Mouse (Mus musculus) MEL (cell line): ENCODE data around the gene Hsf5. TPM values are rescaled to one million over a fixed set of nuclear protein-coding genes. Genes with fewer than 3 reads are reported as not detected.
A peak's percentile ranks its signal among the peaks of the same experiment; 100 is the strongest.

Source experiments
- DNase-seq: peaks from one replicate; pipeline ENCODE4 v3.0.0; 2011; ENCODE audit warnings: low read depth, low spot score
- H3K27ac ChIP-seq: 2 replicates; pipeline ENCODE4 v1.5.1; 2012; ENCODE audit warnings: low read depth, mild to moderate bottlenecking, control low read depth, low read length, moderate library complexity; ENCODE audit not compliant: control insufficient read depth
- H3K27me3 ChIP-seq, 2 experiments: fragments of 150-350 bp in 1 of 2; sonication (generic) in 1 of 2; 2 replicates each; pipeline ENCODE4 v1.6.1; 2012; ENCODE audit warnings: low read length in 2 of 2, mild to moderate bottlenecking in 2 of 2, improper control_type of control experiment in 1 of 2, moderate library complexity in 1 of 2; ENCODE audit not compliant: insufficient read depth in 2 of 2, control insufficient read depth in 1 of 2
- H3K36me3 ChIP-seq, 2 experiments: 2 replicates each; pipeline ENCODE4 v1.6.1; 2012 to 2014; ENCODE audit warnings: low read length in 2 of 2, improper control_type of control experiment in 1 of 2, inconsistent platforms in 1 of 2, mild to moderate bottlenecking in 1 of 2; ENCODE audit not compliant: insufficient read depth in 2 of 2, control insufficient read depth in 1 of 2
- H3K4me1 ChIP-seq, 2 experiments: fragments of 150-350 bp in 1 of 2; sonication (generic) in 1 of 2; 2 replicates each; pipeline ENCODE4 v1.6.1; 2012; ENCODE audit warnings: low read length in 2 of 2, improper control_type of control experiment in 1 of 2, mild to moderate bottlenecking in 1 of 2; ENCODE audit not compliant: insufficient read depth in 2 of 2, control insufficient read depth in 1 of 2
- H3K4me3 ChIP-seq, 2 experiments: fragments of 150-350 bp in 1 of 2; sonication (generic) in 1 of 2; 2 replicates each; pipeline ENCODE4 v1.5.1; 2012; ENCODE audit warnings: low read depth in 2 of 2, low read length in 2 of 2, mild to moderate bottlenecking in 2 of 2, moderate library complexity in 2 of 2, control low read depth in 1 of 2, improper control_type of control experiment in 1 of 2; ENCODE audit not compliant: control insufficient read depth in 1 of 2, insufficient read depth in 1 of 2
- H3K79me2 ChIP-seq: 2 replicates; pipeline ENCODE4 v1.6.1; 2012; ENCODE audit warnings: mild to moderate bottlenecking, low read length, moderate library complexity; ENCODE audit not compliant: control insufficient read depth, poor library complexity, insufficient read depth
- H3K9ac ChIP-seq: 2 replicates; pipeline ENCODE4 v1.6.1; 2012; ENCODE audit warnings: low read depth, mild to moderate bottlenecking, control low read depth, low read length, moderate library complexity; ENCODE audit not compliant: control insufficient read depth, poor library complexity, severe bottlenecking
- H3K9me3 ChIP-seq: fragments of 150-350 bp; sonication (generic); replicated peaks from 2 replicates; pipeline ENCODE4 v1.6.1; 2012; ENCODE audit warnings: mild to moderate bottlenecking, low read length, improper control_type of control experiment, moderate library complexity; ENCODE audit not compliant: insufficient read depth
- CHD1 ChIP-seq: IDR thresholded peaks from 2 replicates; pipeline ENCODE4 v1.6.1; 2012; ENCODE audit warnings: low read depth, mild to moderate bottlenecking, inconsistent platforms, low read length, improper control_type of control experiment
- CHD2 ChIP-seq: IDR thresholded peaks from 2 replicates; pipeline ENCODE4 v1.6.1; 2011; ENCODE audit warnings: low read length, improper control_type of control experiment
- E2F4 ChIP-seq: IDR thresholded peaks from 2 replicates; pipeline ENCODE4 v1.6.1; 2011; ENCODE audit warnings: low read depth, low read length, improper control_type of control experiment, borderline replicate concordance
- EP300 ChIP-seq, 2 experiments: IDR thresholded peaks; 2 replicates each; pipeline ENCODE4 v1.6.1; 2011; ENCODE audit warnings: improper control_type of control experiment in 2 of 2, low read length in 2 of 2, low read depth in 1 of 2, mild to moderate bottlenecking in 1 of 2
- ETS1 ChIP-seq: IDR thresholded peaks from 2 replicates; pipeline ENCODE4 v1.6.1; 2012; ENCODE audit warnings: low read depth, mild to moderate bottlenecking, inconsistent platforms, low read length, improper control_type of control experiment, moderate library complexity
- GABPA ChIP-seq: IDR thresholded peaks from 2 replicates; pipeline ENCODE4 v1.6.1; 2012; ENCODE audit warnings: low read depth, mild to moderate bottlenecking, inconsistent platforms, low read length, improper control_type of control experiment, moderate library complexity
- HCFC1 ChIP-seq: IDR thresholded peaks from 2 replicates; pipeline ENCODE4 v1.6.1; 2012; ENCODE audit warnings: low read depth, mild to moderate bottlenecking, inconsistent platforms, low read length, improper control_type of control experiment, moderate library complexity
- KAT2A ChIP-seq: conservative IDR thresholded peaks from 2 replicates; pipeline ENCODE4 v1.6.1; 2012; ENCODE audit warnings: low read depth, low read length, improper control_type of control experiment, inconsistent platforms
- MAFK ChIP-seq: IDR thresholded peaks from 2 replicates; pipeline ENCODE4 v1.6.1; 2011; ENCODE audit warnings: low read depth, mild to moderate bottlenecking, low read length, improper control_type of control experiment, borderline replicate concordance
- MEF2A ChIP-seq: IDR thresholded peaks from 2 replicates; pipeline ENCODE4 v1.6.1; 2014; ENCODE audit warnings: low read depth, mild to moderate bottlenecking, inconsistent platforms, low read length, improper control_type of control experiment; ENCODE audit not compliant: poor library complexity, insufficient replicate concordance, severe bottlenecking; ENCODE audit errors: extremely low read depth
- MXI1 ChIP-seq: IDR thresholded peaks from 2 replicates; pipeline ENCODE4 v1.6.1; 2011; ENCODE audit warnings: mild to moderate bottlenecking, low read depth, low read length, improper control_type of control experiment
- MYB ChIP-seq: IDR thresholded peaks from 2 replicates; pipeline ENCODE4 v1.6.1; 2011; ENCODE audit warnings: mild to moderate bottlenecking, low read depth, low read length, improper control_type of control experiment
- NELFE ChIP-seq: IDR thresholded peaks from 2 replicates; pipeline ENCODE4 v1.6.1; 2011; ENCODE audit warnings: low read depth, low read length, improper control_type of control experiment
- NRF1 ChIP-seq: IDR thresholded peaks from 2 replicates; pipeline ENCODE4 v1.6.1; 2014; ENCODE audit warnings: low read depth, mild to moderate bottlenecking, inconsistent platforms, low read length, improper control_type of control experiment, moderate library complexity; ENCODE audit not compliant: poor library complexity, insufficient read depth, severe bottlenecking
- RCOR1 ChIP-seq: IDR thresholded peaks from 2 replicates; pipeline ENCODE4 v1.6.1; 2012; ENCODE audit warnings: low read depth, mild to moderate bottlenecking, inconsistent platforms, low read length, improper control_type of control experiment
- SMC3 ChIP-seq: IDR thresholded peaks from 2 replicates; pipeline ENCODE4 v1.6.1; 2011; ENCODE audit warnings: low read depth, low read length, improper control_type of control experiment
- TAL1 ChIP-seq: IDR thresholded peaks from 2 replicates; pipeline ENCODE4 v1.6.1; 2012; ENCODE audit warnings: mild to moderate bottlenecking, inconsistent platforms, low read length, moderate library complexity, mixed read lengths
- TBP ChIP-seq: IDR thresholded peaks from 2 replicates; pipeline ENCODE4 v1.8.0; 2011; ENCODE audit warnings: low read depth, low read length, improper control_type of control experiment
- USF2 ChIP-seq, 2 experiments: IDR thresholded peaks; 2 replicates each; pipeline ENCODE4 v1.6.1; 2011 to 2012; ENCODE audit warnings: improper control_type of control experiment in 2 of 2, low read length in 2 of 2, borderline replicate concordance in 1 of 2, inconsistent platforms in 1 of 2, low read depth in 1 of 2, mild to moderate bottlenecking in 1 of 2; ENCODE audit not compliant: insufficient read depth in 1 of 2
- ZMIZ1 ChIP-seq: IDR thresholded peaks from 2 replicates; pipeline ENCODE4 v1.6.1; 2012; ENCODE audit warnings: low read depth, mild to moderate bottlenecking, inconsistent platforms, low read length, improper control_type of control experiment, moderate library complexity
- polyA plus RNA-seq, 2 experiments: library from polyadenylated mRNA; stranded (reverse) in 1 of 2; unstranded in 1 of 2; fragments of >175 nt in 1 of 2; fragments of >200 nt in 1 of 2; gene quantifications; 2 replicates each; pipeline versions ENCODE4 v1.2.1 to v1.2.4; 2012; ENCODE audit warnings: low replicate concordance in 2 of 2, low read depth in 1 of 2; ENCODE audit not compliant: insufficient read length in 2 of 2, insufficient read depth in 1 of 2, missing spikeins in 1 of 2
- total RNA-seq: library from RNA; depleted of rRNA; stranded (reverse); fragments of 300-350 nt; gene quantifications from 2 replicates; pipeline ENCODE4 v1.2.3, GENCODE M21; 2012

Hsf5 gene
- total and polyA plus RNA-seq, 3 experiments, result 0.03 TPM; not detected in 2

DNA sequence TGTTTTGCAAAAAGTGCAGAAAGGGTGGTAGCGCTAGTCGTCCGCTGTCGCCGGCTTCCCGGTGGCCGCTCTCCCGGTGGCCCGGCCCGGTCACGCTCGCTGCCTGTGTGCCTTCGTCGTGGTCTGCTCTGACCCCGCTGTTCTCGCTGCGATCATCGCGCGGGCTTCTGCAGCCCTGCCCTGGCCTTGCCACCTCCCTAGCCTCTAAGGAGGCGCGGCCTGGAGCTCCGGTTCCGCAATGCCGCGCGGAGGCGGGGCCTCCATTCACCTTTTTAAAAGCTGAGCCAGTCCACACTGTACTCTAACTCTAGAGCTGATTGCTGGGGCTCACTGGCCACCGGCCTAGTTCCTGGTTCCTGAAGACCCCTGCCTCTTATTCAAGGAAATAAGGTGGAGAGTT is 22.2 kb downstream of the Hsf5 start (continued):
- no peak; the same call in 1 of the 2 replicates for TF ChIP-seq SMC3
- TF ChIP-seq MAFK, result no peak
- TF ChIP-seq TAL1, result no peak
- TF ChIP-seq MXI1, result no peak
- no peak for TF ChIP-seq NRF1
- TF ChIP-seq NELFE, result peak; percentile 83
- TF ChIP-seq CHD1, result no peak
- peak; percentile 68; the same call in 1 of the 2 replicates for TF ChIP-seq TBP
- no peak for TF ChIP-seq MYB
- TF ChIP-seq GABPA, result no peak
- no peak for TF ChIP-seq USF2 (IDR thresholded peaks at IDR 0.05; ENCODE audit: borderline replicate concordance in 1 of 2, insufficient read depth in 1 of 2, low read depth in 1 of 2, low read length in 2 of 2)
- TF ChIP-seq, all 39 proteins: peak for 9

DNA sequence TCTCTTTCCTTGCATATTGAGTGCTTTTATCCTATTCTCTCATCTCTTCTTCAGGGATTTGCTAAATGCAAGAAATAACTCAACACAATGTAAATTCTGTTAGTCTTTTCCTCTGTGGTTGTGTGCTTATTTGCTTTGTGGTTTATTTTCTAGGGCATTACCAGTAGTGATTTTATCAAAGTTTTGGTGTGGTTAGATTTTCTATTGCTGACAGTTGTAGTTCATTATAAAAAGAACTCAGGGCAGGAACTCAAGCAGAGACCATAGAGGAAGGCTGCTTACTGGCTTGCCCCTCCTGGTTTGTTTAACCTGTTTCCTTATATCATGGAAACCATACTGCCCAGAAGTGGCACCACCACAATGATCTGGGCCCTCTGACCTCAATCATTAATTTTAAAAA is 25.9 kb downstream of the Hsf5 start:
- H3K9me3 ChIP-seq, result no peaks in the 10 kb centered on the region
- peaks cover 0 to 5% of the 10 kb centered on the region in 2 experiments; a peak in 2 of 4 replicates for H3K36me3 ChIP-seq
- H3K9ac ChIP-seq, result no peak overlapping the region
- H3K4me1 ChIP-seq, result peaks cover 0 to 8% of the 10 kb centered on the region in 2 experiments; a peak in 2 of 4 replicates
- H3K27ac ChIP-seq, result no peak overlapping the region
- TF ChIP-seq RCOR1 (peak; percentile 64; the same call in 1 of the 2 replicates), CHD1 (no peak)
- H3K79me2 ChIP-seq, result peaks cover 3% of the 10 kb centered on the region; the same call in 1 of the 2 replicates
- H3K27me3 ChIP-seq, result no peaks in the 10 kb centered on the region
- no peak overlapping the region for H3K4me3 ChIP-seq
- DNase-seq, result no peak

- H3K27me3 ChIP-seq, result no peaks in the 10 kb centered on the region; a peak in 2 of 4 replicates
- no peaks in the 10 kb centered on the region for H3K9me3 ChIP-seq
- no peak overlapping the region for H3K4me3 ChIP-seq
- no peaks in the 10 kb centered on the region for H3K79me2 ChIP-seq
- H3K9ac ChIP-seq, result no peak overlapping the region
- no peak for DNase-seq
- H3K4me1 ChIP-seq, result 0 out of 4 replicates have a peak, but pooled peaks cover 0 to 4% of the 10 kb centered on the region in 2 experiments
- H3K36me3 ChIP-seq, result peaks cover 0 to 3% of the 10 kb centered on the region in 2 experiments; a peak in 1 of 4 replicates
- no peak overlapping the region for H3K27ac ChIP-seq
- TF ChIP-seq EP300 (IDR thresholded peaks at IDR 0.05; ENCODE audit: low read depth in 1 of 2, low read length in 2 of 2) (no peak), MEF2A (no peak), KAT2A (no peak), ETS1 (no peak), USF2 (IDR thresholded peaks at IDR 0.05; ENCODE audit: borderline replicate concordance in 1 of 2, insufficient read depth in 1 of 2, low read depth in 1 of 2, low read length in 2 of 2) (no peak), CHD2 (no peak), GABPA (no peak), E2F4 (no peak), HCFC1 (no peak), ZMIZ1 (no peak), MAFK (no peak), CHD1 (no peak), SMC3 (no peak)
These were observed 37.7 kb downstream of the Hsf5 start for GRCm38 (mm10) chr11:87654693-87655092.
